Mouse (Mus musculus): ENCODE measurements around the gene Daam2. TPM values are rescaled to one million over a fixed set of nuclear protein-coding genes. Genes with fewer than 3 reads are reported as not detected.

Daam2 gene
- polyA plus RNA-seq, 1 experiment, result 54.4 TPM

GRCm38 (mm10) chr17:49500234-49500633, 63.9 kb downstream of the Daam2 start:
- no peak for TF ChIP-seq POLR2A (IDR thresholded peaks at IDR 0.05; ENCODE audit: borderline replicate concordance, insufficient read depth, low read length)
- H3K4me3 ChIP-seq (replicated peaks; ENCODE audit: insufficient read depth, low read depth, low read length), result no peak overlapping the region

GRCm38 (mm10) chr17:49499635-49500034, 64.5 kb downstream of the Daam2 start:
- WGBS, result 61% methylated on average over 2 of the region's 2 CpGs
- TF ChIP-seq CTCF (IDR thresholded peaks at IDR 0.05; ENCODE audit: borderline replicate concordance, insufficient read depth, low read depth, low read length) (no peak), POLR2A (IDR thresholded peaks at IDR 0.05; ENCODE audit: borderline replicate concordance, insufficient read depth, low read length) (no peak)
- Histone ChIP-seq H3K27ac (ENCODE audit: insufficient read depth, low read length) (no peak overlapping the region), H3K27me3 (ENCODE audit: control insufficient read depth, insufficient read depth, low read length) (no peaks in the 10 kb centered on the region), H3K4me1 (ENCODE audit: control insufficient read depth, insufficient read depth, low read length) (peaks cover 33% of the 10 kb centered on the region), H3K4me3 (replicated peaks; ENCODE audit: insufficient read depth, low read depth, low read length) (no peak overlapping the region)
- no peak for DNase-seq

More at GRCm38 (mm10) chr17:49500234-49500633, 63.9 kb downstream of the Daam2 start:
- Histone ChIP-seq H3K4me1 (ENCODE audit: control insufficient read depth, insufficient read depth, low read length) (peaks cover 34% of the 10 kb centered on the region), H3K27me3 (ENCODE audit: control insufficient read depth, insufficient read depth, low read length) (no peaks in the 10 kb centered on the region), H3K27ac (ENCODE audit: insufficient read depth, low read length) (peak overlapping the region; percentile 31)
- WGBS, result 36% methylated on average over 2 of the region's 2 CpGs
- no peak for DNase-seq

GRCm38 (mm10) chr17:49498169-49498568, 66.0 kb downstream of the Daam2 start:
- 56% methylated on average over 3 of the region's 3 CpGs for whole genome bisulfite sequencing

DNA sequence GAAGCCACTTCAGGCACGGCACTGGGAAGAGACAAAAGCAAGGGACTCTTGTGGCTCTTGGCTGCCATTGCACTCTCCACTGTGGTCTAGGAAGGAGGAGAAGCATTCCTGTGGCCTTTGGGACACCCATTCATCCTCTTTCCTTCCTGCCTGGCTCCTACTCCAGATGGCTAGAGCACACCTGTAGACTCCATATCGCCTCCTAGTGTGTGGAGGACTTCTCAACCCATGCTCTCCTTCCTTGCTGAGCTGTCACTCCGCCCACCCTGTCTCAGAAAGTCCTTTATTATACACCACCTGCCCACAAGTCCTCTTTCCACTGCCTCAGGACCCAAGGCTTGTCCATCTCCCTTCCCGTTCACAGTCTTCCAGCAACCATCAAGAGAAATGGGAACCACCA, 70.9 kb downstream of the Daam2 start:
- no peak overlapping the region for H3K27ac ChIP-seq (ENCODE audit: insufficient read depth, low read length)
- H3K27me3 ChIP-seq (ENCODE audit: control insufficient read depth, insufficient read depth, low read length), result no peaks in the 10 kb centered on the region
- 91% methylated on average over 4 of the region's 4 CpGs for WGBS
- H3K4me1 ChIP-seq (ENCODE audit: control insufficient read depth, insufficient read depth, low read length), result no peaks in the 10 kb centered on the region
- DNase-seq, result no peak
- no peak overlapping the region for H3K4me3 ChIP-seq (replicated peaks; ENCODE audit: insufficient read depth, low read depth, low read length)
- TF ChIP-seq POLR2A (IDR thresholded peaks at IDR 0.05; ENCODE audit: borderline replicate concordance, insufficient read depth, low read length) (no peak), CTCF (IDR thresholded peaks at IDR 0.05; ENCODE audit: borderline replicate concordance, insufficient read depth, low read depth, low read length) (0 out of 2 replicates have a peak, but pooled peaks have one; percentile 3)

More at GRCm38 (mm10) chr17:49498169-49498568, 66.0 kb downstream of the Daam2 start:
- H3K4me1 ChIP-seq (ENCODE audit: control insufficient read depth, insufficient read depth, low read length), result peaks cover 23% of the 10 kb centered on the region
- TF ChIP-seq CTCF (IDR thresholded peaks at IDR 0.05; ENCODE audit: borderline replicate concordance, insufficient read depth, low read depth, low read length) (no peak), POLR2A (IDR thresholded peaks at IDR 0.05; ENCODE audit: borderline replicate concordance, insufficient read depth, low read length) (no peak)
- H3K27me3 ChIP-seq (ENCODE audit: control insufficient read depth, insufficient read depth, low read length), result no peaks in the 10 kb centered on the region
- H3K4me3 ChIP-seq (replicated peaks; ENCODE audit: insufficient read depth, low read depth, low read length), result no peak overlapping the region
- DNase-seq, result no peak
- no peak overlapping the region for H3K27ac ChIP-seq (ENCODE audit: insufficient read depth, low read length)

DNA sequence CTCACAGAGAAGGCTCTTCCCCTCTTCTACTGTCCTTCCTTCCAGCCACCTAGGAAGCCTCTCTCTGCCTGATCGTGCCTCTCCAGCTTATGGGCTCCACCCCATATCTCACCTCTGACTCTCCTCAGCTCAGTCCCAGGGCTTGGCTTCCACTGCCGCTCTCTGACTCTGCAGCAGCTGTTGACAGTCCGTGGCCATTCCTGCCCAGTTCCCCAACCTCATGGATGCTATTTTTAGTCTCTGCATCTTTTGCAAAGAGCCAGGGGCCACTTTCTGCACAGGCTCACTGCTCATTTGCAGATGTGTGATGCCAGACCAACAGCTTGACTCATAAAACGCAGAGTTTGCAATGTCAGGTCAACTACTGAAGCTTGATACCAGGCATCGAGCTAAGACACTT, 75.0 kb downstream of the Daam2 start:
- no peak for TF ChIP-seq POLR2A (IDR thresholded peaks at IDR 0.05; ENCODE audit: borderline replicate concordance, insufficient read depth, low read length)
- no peak for TF ChIP-seq CTCF (IDR thresholded peaks at IDR 0.05; ENCODE audit: borderline replicate concordance, insufficient read depth, low read depth, low read length)

DNA sequence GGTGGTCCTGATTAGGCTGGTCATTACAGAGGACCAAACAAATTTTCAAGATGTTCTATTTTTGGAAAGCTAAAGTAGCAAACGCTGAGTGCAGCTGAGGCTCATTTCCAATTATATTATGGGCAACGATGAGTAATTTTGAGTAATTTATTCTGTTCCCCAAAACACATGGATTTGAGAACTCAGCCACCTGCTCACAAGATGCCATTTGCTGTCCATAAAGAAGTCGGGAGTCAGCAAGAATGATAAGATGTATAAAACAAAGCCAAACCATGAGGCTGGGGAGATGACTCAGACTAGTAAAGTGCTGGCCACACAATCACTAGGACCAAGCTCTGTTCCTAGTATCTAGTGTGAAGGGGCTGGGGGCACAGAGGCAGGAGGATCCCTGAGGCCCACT, 79.7 kb downstream of the Daam2 start:
- DNase-seq, result no peak
- no peak for TF ChIP-seq POLR2A (IDR thresholded peaks at IDR 0.05; ENCODE audit: borderline replicate concordance, insufficient read depth, low read length)
- no peak for TF ChIP-seq CTCF (IDR thresholded peaks at IDR 0.05; ENCODE audit: borderline replicate concordance, insufficient read depth, low read depth, low read length)
- Histone ChIP-seq H3K27me3 (ENCODE audit: control insufficient read depth, insufficient read depth, low read length) (no peaks in the 10 kb centered on the region), H3K27ac (ENCODE audit: insufficient read depth, low read length) (no peak overlapping the region), H3K4me3 (replicated peaks; ENCODE audit: insufficient read depth, low read depth, low read length) (no peak overlapping the region), H3K4me1 (ENCODE audit: control insufficient read depth, insufficient read depth, low read length) (no peaks in the 10 kb centered on the region)
- WGBS, result 16% methylated on average over 3 of the region's 3 CpGs

More for the DNA sequence above, 75.0 kb downstream of the Daam2 start:
- H3K27ac ChIP-seq (ENCODE audit: insufficient read depth, low read length), result no peak overlapping the region
- no peaks in the 10 kb centered on the region for H3K27me3 ChIP-seq (ENCODE audit: control insufficient read depth, insufficient read depth, low read length)
- DNase-seq, result no peak
- no peak overlapping the region for H3K4me3 ChIP-seq (replicated peaks; ENCODE audit: insufficient read depth, low read depth, low read length)
- H3K4me1 ChIP-seq (ENCODE audit: control insufficient read depth, insufficient read depth, low read length), result no peaks in the 10 kb centered on the region
- 58% methylated on average over 5 of the region's 5 CpGs for WGBS

DNA sequence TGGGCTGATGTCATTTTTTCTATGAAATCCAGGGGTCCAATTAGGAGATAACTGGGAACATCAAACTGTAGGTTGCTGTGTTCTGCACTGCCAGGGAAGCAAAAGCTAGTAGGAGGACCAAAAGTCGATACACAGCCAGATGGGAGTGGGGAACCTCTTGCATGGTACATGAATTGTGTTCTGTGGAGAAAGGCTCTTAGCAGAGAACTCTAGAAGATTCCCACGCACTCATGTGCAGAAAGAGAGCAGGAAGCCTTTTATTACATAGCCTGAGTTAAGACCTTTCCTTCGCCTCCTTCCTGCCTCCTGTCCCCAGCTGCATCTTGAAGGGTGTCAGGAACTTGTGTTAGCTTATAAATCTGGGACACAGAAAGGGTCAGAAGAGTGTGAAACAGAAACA, 82.3 kb downstream of the Daam2 start:
- TF ChIP-seq CTCF (IDR thresholded peaks at IDR 0.05; ENCODE audit: borderline replicate concordance, insufficient read depth, low read depth, low read length) (no peak), POLR2A (IDR thresholded peaks at IDR 0.05; ENCODE audit: borderline replicate concordance, insufficient read depth, low read length) (no peak)
- 92% methylated on average over 3 of the region's 3 CpGs for WGBS
- DNase-seq, result no peak
- no peaks in the 10 kb centered on the region for H3K27me3 ChIP-seq (ENCODE audit: control insufficient read depth, insufficient read depth, low read length)
- no peak overlapping the region for H3K4me3 ChIP-seq (replicated peaks; ENCODE audit: insufficient read depth, low read depth, low read length)
- no peak overlapping the region for H3K27ac ChIP-seq (ENCODE audit: insufficient read depth, low read length)
- H3K4me1 ChIP-seq (ENCODE audit: control insufficient read depth, insufficient read depth, low read length), result no peaks in the 10 kb centered on the region

- no peak for DNase-seq
- WGBS, result 78% methylated on average over 4 of the region's 4 CpGs
- Histone ChIP-seq H3K27ac (ENCODE audit: insufficient read depth, low read length) (no peak overlapping the region), H3K4me1 (ENCODE audit: control insufficient read depth, insufficient read depth, low read length) (no peaks in the 10 kb centered on the region; the same call in 1 of the 2 replicates), H3K4me3 (replicated peaks; ENCODE audit: insufficient read depth, low read depth, low read length) (no peak overlapping the region), H3K27me3 (ENCODE audit: control insufficient read depth, insufficient read depth, low read length) (no peaks in the 10 kb centered on the region)
- no peak for TF ChIP-seq POLR2A (IDR thresholded peaks at IDR 0.05; ENCODE audit: borderline replicate concordance, insufficient read depth, low read length)
- no peak for TF ChIP-seq CTCF (IDR thresholded peaks at IDR 0.05; ENCODE audit: borderline replicate concordance, insufficient read depth, low read depth, low read length)
Measured at GRCm38 (mm10) chr17:49477370-49477769, 86.8 kb downstream of the Daam2 start.

Measured in cerebellum, adult 2 months (tissue).